Mouse (Mus musculus): ENCODE results near the gene Gm3015. TPM values are rescaled to one million over a fixed set of nuclear protein-coding genes. Genes with fewer than 3 reads are reported as not detected.

Gene Gm3015
- polyA plus RNA-seq (2012; rRNA removed): not detected in 2 replicates

DNA sequence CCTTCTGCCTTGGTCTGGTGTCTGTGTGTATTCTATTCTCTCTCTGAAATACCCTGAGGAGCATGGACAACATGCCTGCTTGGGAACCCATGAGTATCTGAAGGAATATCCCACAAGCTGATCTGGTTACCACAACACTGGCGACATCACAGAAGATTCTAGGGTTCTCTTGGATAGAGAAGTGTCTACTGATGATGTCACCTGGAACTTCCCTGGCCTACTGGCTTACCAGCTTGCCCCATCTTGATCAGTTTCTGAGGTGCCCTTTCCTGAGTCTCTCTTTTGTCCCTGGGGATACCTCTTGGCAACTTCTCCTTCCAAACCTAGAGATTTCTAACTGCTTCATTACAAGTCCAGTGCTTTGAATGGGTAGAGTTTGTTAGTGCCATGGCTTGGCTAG lies at the start of gene Gm3015:
Gene Gm3015, minus strand, starts transcription at position 101 of the 400 bp plus-strand sequence.

DNA sequence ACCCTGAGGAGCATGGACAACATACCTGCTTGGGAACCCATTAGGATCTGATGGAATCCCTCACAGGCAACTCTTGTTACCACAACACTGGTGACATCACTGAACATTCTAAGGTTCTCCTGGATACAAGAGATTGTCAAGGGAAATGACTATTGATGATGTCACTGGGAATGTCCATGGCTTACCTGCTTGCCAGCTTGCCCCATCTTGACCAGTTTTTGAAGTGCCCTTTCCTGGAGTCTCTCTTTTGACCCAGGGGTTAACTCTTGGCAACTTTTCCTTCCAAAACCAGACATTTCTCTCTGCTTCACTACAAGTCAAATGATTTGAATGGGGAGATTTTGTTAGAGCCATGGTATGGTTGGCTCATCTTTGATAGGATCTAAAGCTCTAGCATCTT lies 29.3 kb upstream of the Gm3015 start, which contains the start of gene Gm10377:
Gene Gm10377, minus strand, starts transcription at position 101 of the 400 bp plus-strand sequence.

Other genes starting within 250 kb of the Gm3015 start
- gene Gm8024, start 244.5 kb downstream of the Gm3015 start, polyA plus RNA-seq (2012; rRNA removed): not detected in 2 replicates
- not detected in 2 replicates for gene Gm17124, start 168.9 kb downstream of the Gm3015 start, polyA plus RNA-seq (2012; rRNA removed)
- gene Gm3633, start 126.9 kb downstream of the Gm3015 start, polyA plus RNA-seq (2012; rRNA removed): not detected in 2 replicates
- gene Gm10378, start 112.9 kb downstream of the Gm3015 start, polyA plus RNA-seq (2012; rRNA removed): not detected in 2 replicates
- gene Gm10377, start 29.2 kb upstream of the Gm3015 start, polyA plus RNA-seq (2012; rRNA removed): not detected in 2 replicates
- not detected in 2 replicates for gene Gm21977, start 84.7 kb upstream of the Gm3015 start, polyA plus RNA-seq (2012; rRNA removed)
- not detected in 2 replicates for gene Gm8082, start 224.8 kb upstream of the Gm3015 start, polyA plus RNA-seq (2012; rRNA removed)
- gene Gm10376, start 246.8 kb upstream of the Gm3015 start, polyA plus RNA-seq (2012; rRNA removed): not detected in 2 replicates

All from central nervous system, embryonic 14 days (tissue).